Mouse (Mus musculus) adrenal gland, postnatal 4 days (tissue): Measurements from ENCODE around the gene Sec61a1. TPM values are rescaled to one million over a fixed set of nuclear protein-coding genes. Genes with fewer than 3 reads are reported as not detected.

Source experiments
- DNase-seq, 2 experiments: peaks; one replicate each; pipeline ENCODE4 v3.0.0; 2021 to 2022; ENCODE audit warnings: low spot score in 2 of 2, mixed read lengths in 2 of 2
- total RNA-seq, 2 experiments: library from RNA; stranded (reverse); gene quantifications; 2 replicates each; pipeline ENCODE4 v1.2.3; 2021

The Sec61a1 gene
- total RNA-seq, 2 experiments from 2014 or later: 215 to 222 TPM

DNA sequence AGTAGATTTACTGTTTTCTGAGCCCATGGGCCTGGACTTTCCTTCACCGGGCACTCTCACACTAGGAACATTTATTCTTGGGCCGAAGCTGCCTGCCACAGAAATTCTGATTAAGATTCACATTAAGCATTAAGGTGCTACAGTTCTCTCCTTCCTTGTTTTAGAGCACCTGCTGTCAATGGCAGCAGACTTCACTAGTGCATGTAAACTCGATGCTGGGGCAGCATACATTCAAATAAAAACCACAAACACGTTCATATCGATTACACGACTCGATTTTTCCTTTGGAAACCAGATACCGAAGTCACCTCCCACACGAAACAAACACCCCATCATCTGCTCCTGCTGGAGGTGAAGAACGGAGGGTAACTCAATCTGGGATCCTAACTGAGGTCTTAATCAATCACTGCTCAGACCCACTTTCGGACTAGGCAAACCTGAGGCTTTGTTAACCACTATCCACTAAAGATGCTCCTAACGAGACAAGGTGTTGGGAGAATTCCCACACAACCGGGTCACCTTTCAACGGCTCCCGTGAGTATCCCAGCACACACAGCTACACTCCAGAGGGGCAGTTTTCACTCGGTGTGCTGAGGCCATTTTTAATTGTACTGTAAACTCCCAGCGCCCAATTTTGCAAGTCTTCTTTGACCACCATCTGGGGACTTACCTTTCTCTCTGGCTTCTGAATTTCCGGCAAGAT lies 853 bp downstream of the Sec61a1 start:
- no peak for DNase-seq

DNA sequence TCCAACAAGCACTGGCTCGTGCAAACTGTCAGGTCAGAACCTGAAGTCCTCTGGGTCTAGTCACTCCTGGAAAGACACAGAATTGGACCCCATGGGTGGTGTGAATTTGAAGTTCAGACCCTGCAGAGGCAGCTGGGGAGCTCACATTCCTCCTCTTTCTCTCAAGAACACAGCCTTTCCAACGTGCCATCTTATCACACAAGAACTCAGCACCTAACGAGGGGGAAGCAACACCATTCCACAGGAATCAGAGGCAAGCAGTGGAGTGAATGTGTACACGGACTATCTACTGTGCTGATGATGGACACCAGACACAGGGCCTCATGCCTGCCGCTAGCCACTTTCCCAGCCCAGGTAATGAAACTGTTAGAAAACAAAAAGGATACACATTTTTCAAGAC lies 2.0 kb downstream of the Sec61a1 start:
- no peak for DNase-seq

GRCm38 (mm10) chr6:88515971-88516370 lies 2.7 kb downstream of the Sec61a1 start:
- no peak for DNase-seq

DNA sequence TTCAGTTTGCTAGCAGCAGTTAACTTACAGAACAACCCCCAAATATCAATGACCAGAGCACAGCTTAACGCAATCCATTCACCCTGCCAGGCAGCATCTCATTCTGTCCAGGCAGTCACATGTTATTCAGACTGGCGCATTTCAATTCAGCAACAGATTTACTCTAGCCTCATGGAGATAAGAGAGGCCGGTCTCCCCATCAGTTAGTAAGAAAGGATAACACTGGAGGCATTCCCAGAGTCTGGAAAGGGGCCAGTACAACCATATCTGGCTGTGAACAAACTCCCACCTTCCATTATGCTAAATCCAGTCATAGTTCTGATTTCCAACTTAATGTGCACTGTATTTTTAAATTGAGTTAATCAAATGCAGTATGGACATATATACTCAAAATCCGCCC lies 4.2 kb downstream of the Sec61a1 start:
- no peak for DNase-seq

DNA sequence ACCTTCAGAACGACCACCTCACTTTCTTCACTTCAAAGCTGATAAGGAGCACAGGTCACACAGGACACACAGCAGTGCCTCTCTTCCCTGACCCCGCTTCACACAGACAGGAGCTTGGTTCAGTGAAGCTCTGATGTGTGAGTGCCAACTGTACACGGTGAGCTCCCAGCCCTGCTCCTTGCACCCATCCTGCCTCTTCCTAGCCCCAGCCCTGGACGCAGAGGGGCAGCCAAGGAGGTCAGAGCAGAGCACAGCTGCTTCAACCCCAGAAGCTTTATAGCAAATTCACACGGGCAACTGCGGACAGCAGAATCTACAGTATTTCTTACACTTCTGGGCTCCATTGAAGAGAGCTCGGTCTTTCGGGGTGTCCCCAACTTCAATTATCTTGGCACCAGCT lies 4.7 kb downstream of the Sec61a1 start:
- DNase-seq: no peak

DNA sequence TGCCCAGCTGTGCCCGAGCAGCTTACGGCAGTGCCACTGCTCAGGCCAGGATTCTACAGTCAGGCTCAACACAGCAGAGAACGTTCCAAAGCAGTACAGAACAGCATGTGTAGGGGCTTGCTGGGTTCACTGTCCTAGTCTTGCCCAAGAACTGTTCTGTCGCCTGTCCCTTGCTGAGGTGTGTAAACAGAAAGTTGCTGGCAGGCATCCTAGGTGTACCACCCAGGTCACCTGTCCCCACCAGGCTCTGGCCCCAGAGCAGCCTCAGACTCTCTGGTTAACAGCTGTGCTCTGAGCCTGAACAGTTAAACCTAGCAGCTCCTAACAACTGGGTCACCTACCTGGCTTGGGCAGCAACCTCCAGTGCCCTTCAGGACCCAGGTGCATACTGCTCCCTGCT lies 15.7 kb downstream of the Sec61a1 start:
- no peak for DNase-seq

DNA sequence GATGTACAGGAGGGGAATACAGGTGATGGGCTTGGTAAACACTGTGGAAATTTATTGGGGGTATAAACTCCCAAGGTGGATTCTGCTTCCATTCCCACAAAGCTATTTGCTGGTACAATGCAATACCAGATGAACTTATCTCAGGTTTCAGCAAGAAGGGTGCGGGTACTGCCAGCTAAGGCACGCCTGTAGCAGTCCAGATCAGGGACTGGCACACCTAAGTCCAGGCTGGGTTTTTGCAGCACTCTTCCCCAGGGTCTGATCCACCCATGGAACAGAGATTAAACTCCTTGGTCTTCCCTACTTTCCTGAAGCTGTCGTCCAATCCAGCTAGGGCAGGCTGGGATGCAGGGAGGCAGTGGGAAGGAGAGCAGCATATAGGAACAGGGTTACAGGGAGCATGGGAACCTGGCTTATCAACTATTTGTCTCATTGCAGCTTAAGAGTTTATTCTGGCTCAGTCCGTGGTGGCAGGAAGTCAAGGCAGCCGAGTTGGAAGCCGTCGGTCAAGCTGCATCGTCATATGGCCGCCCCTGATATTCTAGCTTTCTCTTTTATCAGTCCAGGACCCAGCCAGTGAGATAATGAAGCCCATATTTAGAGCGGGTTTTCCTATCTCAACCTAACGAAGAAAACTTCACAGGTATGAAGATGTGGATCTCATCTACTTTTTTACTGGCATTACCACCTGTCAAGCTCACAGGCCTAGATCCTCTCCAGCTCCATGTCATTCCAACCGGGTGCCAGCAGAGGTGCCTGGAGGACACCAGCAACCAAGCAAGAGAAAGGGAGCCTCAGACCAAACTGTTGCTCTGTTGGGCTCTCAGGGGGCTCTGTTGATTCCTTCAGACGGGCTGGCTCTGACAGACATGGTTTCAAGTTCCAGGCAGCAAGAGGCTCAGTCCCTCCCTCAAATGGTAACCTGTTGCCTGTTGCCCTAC lies 16.4 kb downstream of the Sec61a1 start:
- no peak for DNase-seq

DNA sequence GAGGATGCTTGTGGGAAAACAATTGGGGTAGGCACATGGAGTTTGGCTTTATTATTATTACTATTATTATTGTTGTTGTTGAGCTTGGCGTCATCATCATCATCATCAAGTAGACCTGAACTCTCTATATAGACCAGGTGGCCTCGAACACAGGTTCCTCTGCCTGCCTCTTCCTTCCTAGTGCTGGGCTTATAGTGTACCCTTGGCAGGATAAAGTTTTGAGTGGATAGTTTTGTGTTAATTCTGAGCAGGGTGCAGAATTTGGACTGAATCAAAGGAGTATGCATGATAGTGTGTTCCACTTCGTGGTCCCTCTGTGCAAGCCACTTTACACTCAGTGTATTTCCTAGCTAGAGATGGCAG lies 18.3 kb downstream of the Sec61a1 start:
- DNase-seq: no peak

DNA sequence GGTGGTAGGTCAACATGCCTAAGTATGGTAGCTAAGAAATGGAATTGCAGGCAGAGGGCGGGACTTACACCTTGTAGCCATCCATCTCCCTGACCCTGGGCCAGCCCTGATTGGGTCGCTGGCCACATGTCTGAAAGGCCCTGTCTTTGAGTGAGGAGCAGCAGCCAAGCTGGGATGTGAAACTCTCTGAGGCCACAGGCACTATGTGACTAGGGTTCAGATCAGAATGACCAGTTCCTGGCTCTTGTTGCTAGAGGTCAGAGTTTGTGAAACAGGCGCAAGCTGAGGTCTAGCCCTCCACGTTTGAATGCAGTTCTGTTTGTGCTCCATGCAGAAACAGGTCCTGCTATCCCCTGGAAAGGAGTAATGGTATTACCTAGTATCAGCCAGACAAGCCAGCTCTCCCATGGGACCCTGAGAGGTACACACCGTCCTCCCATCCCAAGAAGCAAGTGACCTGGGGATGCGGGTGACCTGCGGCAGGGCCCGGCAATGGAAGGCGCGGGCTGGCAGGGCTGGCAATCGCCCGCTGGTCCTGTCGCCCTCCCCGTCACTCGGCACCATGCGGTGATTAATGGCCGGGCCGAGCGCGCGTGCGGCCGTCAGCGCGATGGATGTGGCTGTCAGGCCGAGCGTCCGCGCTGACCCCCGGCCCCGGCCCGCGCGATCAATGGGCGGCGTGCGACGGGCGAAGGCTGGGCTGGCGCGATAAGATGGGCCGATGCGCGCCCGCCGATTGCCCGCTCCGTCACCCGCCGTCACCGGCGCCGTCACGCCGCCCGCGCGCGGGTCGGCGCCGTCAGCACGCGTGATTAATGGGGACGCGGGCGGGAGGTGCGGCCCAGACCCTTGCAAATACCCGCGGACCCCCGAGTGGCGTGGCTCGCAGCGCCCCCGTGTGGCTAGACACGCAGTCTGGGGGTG lies 19.0 kb downstream of the Sec61a1 start:
- DNase-seq: no peak

DNA sequence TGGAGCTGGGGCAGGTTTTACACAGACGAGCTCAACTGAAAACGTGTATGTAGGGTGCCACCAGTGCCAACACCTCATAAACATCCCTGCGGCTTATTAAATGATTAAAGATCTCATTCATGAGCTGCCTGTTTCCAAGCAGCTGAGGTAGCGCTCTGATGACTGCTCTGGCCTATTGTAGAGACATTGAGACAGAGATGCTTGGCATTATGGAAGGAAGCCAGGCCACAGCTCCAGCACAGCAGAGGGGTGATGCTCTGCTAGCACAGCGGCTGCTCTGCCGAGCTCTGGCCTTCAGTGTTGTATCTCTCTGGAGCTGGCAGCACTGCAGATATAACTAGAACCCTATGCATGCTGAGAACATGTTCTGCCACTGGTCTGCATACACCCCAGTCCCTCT lies 25.0 kb downstream of the Sec61a1 start:
- no peak for DNase-seq

DNA sequence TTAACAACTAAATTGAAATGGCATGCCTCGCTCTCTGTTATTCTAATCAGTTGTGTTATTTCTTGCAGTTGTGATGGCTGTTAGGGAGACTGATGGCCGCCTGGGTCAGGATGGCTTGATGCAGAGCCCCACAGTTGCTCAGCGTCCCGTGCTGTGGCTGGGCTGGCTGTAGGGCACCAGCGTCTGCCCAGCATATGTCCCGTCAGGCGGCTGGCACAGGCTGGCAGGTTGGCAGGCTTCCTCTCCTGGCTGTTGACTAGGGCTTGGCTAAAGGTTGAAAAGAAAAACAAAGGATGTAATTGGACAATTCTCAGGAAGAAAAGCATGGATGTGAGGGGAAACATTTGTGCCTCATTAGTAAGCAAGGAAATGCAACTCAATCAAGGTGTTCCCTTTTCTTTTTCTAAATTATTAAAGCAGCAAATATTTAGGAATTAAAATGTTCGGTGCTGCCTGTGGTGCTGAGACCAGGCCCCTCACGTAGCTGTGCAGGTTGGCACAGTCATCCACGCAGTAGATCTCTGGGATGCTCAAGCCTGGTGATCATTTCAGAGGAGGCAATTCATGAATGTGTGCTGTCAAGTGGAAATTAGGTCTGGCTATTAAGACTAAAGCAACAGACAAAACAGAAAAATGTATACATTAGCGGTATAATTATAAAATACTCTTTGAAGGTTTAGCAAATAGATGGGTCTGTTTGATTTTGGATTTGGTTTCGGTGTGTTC lies 27.9 kb downstream of the Sec61a1 start:
- no peak for DNase-seq

GRCm38 (mm10) chr6:88489834-88490233 lies 28.9 kb downstream of the Sec61a1 start:
- DNase-seq: no peak

DNA sequence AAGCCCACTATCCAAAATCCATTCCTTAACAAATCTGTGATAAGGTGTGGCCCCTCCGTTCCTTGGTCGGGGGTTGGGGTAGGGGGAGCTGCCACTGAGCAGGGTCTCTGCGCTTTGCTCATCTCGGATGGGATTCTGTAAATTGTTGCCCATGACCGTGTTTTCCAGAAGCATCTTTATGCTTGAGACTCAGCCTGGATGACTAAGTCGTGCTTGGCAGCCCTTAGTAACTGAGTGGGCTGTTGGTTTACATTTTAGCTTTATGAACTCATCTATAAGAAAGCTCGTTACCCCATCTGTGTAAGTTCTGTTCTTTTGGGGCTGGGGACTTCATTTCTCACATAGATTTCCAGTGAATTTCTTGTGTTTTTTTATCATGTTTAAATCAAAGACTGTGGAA lies 29.7 kb downstream of the Sec61a1 start:
- no peak for DNase-seq

DNA sequence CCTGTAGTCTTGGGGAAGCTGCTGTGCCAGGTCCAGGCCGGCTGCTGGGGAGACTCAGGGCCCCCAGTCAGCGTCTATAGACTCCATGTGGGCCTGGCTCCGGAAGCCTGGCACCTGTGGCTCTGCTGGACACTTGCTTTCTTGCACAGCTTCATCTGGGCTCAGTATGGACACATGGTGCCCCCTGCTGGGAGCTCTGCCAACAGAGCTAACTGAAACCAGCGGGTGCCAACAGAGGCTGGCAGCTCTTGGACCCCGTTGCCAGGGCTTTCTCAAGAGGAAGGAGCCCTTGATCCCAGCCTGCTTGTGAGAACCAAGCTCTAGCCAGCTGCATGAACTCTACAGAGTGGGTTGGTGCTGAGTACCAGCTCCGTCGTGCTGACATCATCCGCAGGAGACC lies 31.8 kb downstream of the Sec61a1 start:
- no peak for DNase-seq

GRCm38 (mm10) chr6:88485378-88485777 lies 33.3 kb downstream of the Sec61a1 start:
- DNase-seq: no peak

DNA sequence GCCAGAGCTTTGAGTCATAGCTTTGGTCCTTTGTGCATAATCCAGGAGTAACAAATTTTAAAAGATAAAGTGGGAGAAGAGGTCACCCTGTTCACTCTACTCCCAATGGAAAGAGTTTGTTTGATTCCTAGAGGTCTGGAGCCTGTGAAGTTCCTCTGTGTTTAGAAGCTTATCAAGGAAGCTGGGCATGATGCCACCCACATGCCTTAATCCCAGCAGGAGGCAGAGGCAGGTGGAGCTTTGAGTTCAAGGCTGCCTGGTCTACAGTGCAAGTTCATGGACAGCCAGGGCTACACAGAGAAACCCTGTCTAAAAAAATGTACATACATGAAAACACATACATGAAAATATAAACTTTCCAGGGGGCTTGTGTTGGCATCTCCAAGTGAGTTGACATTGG lies 34.8 kb downstream of the Sec61a1 start:
- DNase-seq: no peak

- DNase-seq: no peak
Observed at GRCm38 (mm10) chr6:88483111-88483510, 35.6 kb downstream of the Sec61a1 start.

GRCm38 (mm10) chr6:88480421-88480820 lies 38.3 kb downstream of the Sec61a1 start:
- no peak for DNase-seq

GRCm38 (mm10) chr6:88469878-88470277 lies 48.8 kb downstream of the Sec61a1 start:
- no peak for DNase-seq

DNA sequence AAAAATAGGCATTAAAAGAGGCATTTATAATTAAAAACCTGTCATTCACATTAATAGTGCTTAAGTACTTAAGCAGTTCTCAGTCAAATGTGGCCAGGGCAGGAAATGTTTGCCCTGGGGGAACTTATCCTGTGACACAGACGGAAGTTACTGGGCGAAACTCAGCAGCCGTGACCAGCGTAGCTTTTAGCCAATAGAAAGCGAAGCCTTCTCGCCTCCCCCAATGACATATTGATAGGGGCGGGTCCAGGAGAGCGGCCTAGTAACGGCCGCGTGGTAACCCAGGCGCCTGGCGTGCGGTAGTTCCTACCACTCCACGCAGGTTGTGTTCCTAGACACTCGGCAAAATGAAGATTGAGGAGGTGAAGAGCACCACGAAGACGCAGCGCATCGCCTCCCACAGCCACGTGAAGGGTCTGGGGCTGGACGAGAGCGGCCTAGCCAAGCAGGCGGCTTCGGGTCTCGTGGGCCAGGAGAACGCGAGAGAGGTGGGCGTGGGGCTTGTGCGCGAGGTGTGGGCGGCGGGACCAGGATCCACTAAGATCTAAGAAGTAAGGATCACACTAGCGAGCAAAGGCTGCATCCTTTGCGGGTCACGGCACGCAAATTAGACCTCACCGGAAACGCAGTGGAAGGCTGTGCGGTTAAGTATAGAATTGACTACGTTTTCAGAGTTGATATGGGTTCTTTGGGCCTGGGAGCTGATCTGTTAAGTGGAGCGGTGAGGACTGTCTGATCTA lies 53.4 kb downstream of the Sec61a1 start, which contains the start of gene Ruvbl1:
Gene Ruvbl1, plus strand, starts transcription at position 229 of the 740 bp plus-strand sequence.
- DNase-seq: peak; percentile 68 to 80
